Mouse (Mus musculus) kidney, embryonic 16.5 days (tissue): Measurements from ENCODE around the gene Cel. TPM values are rescaled to one million over a fixed set of nuclear protein-coding genes. Genes with fewer than 3 reads are reported as not detected.
A peak's percentile ranks its signal among the peaks of the same experiment; 100 is the strongest.

ENCODE experiments used
- ATAC-seq: fragments of 200-750 bp; cut with Nextera tagmentation; 2 replicates; pipeline ENCODE4 v1.8.0; 2017; ENCODE audit warnings: moderate TSS enrichment; ENCODE audit not compliant: low FRiP score, low TSS enrichment
- H3K27ac ChIP-seq: fragments of 300-500 bp; sonication (generic); 2 replicates; pipeline ENCODE4 v1.5.1; 2014; ENCODE audit warnings: low read length
- H3K27me3 ChIP-seq: fragments of 300-500 bp; sonication (generic); 2 replicates; pipeline ENCODE4 v1.6.1; 2014; ENCODE audit warnings: low read length, control low read depth, mixed read lengths; ENCODE audit not compliant: insufficient read depth
- H3K36me3 ChIP-seq: fragments of 300-500 bp; sonication (generic); 2 replicates; pipeline ENCODE4 v1.6.1; 2014; ENCODE audit warnings: low read length, control low read depth, mixed read lengths; ENCODE audit not compliant: insufficient read depth
- H3K4me1 ChIP-seq: fragments of 300-500 bp; sonication (generic); 2 replicates; pipeline ENCODE4 v1.6.1; 2014; ENCODE audit warnings: low read length, control low read depth, mixed read lengths; ENCODE audit not compliant: insufficient read depth
- H3K4me2 ChIP-seq: fragments of 300-500 bp; sonication (generic); replicated peaks from 2 replicates; pipeline ENCODE4 v1.6.1; 2014; ENCODE audit warnings: low read depth, low read length
- H3K4me3 ChIP-seq: fragments of 300-500 bp; sonication (generic); 2 replicates; pipeline ENCODE4 v1.5.1; 2014; ENCODE audit warnings: mild to moderate bottlenecking, low read length
- H3K9ac ChIP-seq: fragments of 300-500 bp; sonication (generic); replicated peaks from 2 replicates; pipeline ENCODE4 v1.6.1; 2014; ENCODE audit warnings: low read length
- H3K9me3 ChIP-seq: fragments of 300-500 bp; sonication (generic); 2 replicates; pipeline ENCODE4 v1.6.1; 2016; ENCODE audit warnings: low read length, control low read depth
- WGBS: fragments of 180-500 bp; shearing (Covaris S2); extraction: QIAGEN DNeasy Blood & Tissue Kit; methylation state at CpG from one replicate; pipeline ENCODE4 v1.1.7; 2014; 5-methylcytosine and 5-hydroxymethylcytosine counted together
- polyA plus RNA-seq: library from polyadenylated mRNA; unstranded; fragments of >200 nt; fragmentation: Nextera tagmentation; extraction: Ambion mirVana; gene quantifications from 2 replicates; pipeline ENCODE4 v1.2.1, GENCODE M21; 2015

Gene Cel
- polyA plus RNA-seq, 1 experiment from 2014 or later = not detected

DNA sequence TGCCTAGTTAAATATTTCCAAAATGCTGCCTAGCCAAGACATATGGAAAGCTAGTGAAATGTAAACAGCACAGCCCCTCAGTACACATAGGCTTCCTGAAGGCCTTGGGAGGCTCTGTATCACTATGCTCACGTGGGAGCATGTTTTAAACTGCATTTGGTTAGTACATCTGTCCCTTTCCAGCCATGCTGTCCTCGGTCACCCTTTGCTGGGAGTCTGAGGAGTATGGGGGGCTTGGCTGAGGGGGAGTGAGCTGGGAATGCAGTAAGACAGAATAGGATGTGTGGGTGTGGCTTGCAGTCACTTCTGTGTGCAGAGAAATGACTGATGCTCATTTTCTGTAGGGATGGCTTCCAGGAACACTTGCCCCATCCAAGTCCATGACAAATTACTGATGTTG is 22.5 kb upstream of the Cel start:
- Histone ChIP-seq H3K4me3 (no peak overlapping the region), H3K9ac (no peak overlapping the region), H3K36me3 (no peaks in the 10 kb centered on the region; the same call in 1 of the 2 replicates), H3K9me3 (no peaks in the 10 kb centered on the region), H3K27ac (no peak overlapping the region), H3K4me1 (peaks cover 12% of the 10 kb centered on the region), H3K27me3 (peaks cover 4% of the 10 kb centered on the region; the same call in 1 of the 2 replicates), H3K4me2 (no peak overlapping the region)
- ATAC-seq = no peak
- 37% methylated on average over 2 of the region's 2 CpGs for WGBS

DNA sequence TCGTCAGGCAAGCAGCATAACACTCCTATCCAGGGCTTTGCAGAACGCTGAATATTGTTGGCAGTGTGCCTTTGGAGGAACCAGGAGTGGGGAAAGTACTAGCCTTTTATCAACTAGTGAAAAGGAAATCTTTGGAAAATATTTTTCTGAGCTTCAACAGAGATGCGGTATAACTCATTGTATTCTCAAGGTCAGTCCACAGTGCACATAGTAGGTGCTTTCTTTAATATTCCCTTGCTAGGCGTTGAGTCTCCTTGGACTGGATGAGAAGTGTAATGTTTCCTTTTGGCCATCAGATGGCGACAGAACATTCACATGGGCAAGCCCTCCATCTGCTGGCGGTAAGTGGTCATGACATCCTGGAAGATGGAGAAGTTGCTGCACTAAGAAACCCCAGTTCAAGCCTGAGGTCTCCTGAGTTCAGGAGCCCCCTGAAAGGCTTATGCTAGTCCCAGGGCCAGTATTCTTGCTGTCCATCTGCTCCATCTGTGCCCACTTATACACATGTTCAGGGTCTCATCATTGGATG is 21.9 kb upstream of the Cel start:
- no peak overlapping the region for H3K27ac ChIP-seq
- no peaks in the 10 kb centered on the region; the same call in 1 of the 2 replicates for H3K36me3 ChIP-seq
- WGBS = 20% methylated on average over 6 of the region's 6 CpGs
- peaks cover 4% of the 10 kb centered on the region; the same call in 1 of the 2 replicates for H3K27me3 ChIP-seq
- no peak overlapping the region for H3K4me2 ChIP-seq
- H3K4me3 ChIP-seq = no peak overlapping the region
- H3K9me3 ChIP-seq = no peaks in the 10 kb centered on the region
- no peak overlapping the region for H3K9ac ChIP-seq
- ATAC-seq = no peak
- peaks cover 12% of the 10 kb centered on the region for H3K4me1 ChIP-seq

- Histone ChIP-seq H3K9ac (peak within 1 kb of the TSS; percentile 85), H3K27ac (peak within 1 kb of the TSS; percentile 89), H3K4me2 (peak within 1 kb of the TSS; percentile 77), H3K9me3 (no peaks in the 10 kb centered on the region), H3K4me3 (peak within 1 kb of the TSS; percentile 84), H3K27me3 (peaks cover 4% of the 10 kb centered on the region; the same call in 1 of the 2 replicates), H3K36me3 (peaks cover 7% of the 10 kb centered on the region), H3K4me1 (peaks cover 12% of the 10 kb centered on the region)
- no peak for ATAC-seq
- 78% methylated on average over 9 of the region's 9 CpGs for WGBS
Observed at GRCm38 (mm10) chr2:28583651-28584050, 20.4 kb upstream of the Cel start, which contains the start of gene Gtf3c5. Gtf3c5 (minus strand) TSS chr2:28583751.

DNA sequence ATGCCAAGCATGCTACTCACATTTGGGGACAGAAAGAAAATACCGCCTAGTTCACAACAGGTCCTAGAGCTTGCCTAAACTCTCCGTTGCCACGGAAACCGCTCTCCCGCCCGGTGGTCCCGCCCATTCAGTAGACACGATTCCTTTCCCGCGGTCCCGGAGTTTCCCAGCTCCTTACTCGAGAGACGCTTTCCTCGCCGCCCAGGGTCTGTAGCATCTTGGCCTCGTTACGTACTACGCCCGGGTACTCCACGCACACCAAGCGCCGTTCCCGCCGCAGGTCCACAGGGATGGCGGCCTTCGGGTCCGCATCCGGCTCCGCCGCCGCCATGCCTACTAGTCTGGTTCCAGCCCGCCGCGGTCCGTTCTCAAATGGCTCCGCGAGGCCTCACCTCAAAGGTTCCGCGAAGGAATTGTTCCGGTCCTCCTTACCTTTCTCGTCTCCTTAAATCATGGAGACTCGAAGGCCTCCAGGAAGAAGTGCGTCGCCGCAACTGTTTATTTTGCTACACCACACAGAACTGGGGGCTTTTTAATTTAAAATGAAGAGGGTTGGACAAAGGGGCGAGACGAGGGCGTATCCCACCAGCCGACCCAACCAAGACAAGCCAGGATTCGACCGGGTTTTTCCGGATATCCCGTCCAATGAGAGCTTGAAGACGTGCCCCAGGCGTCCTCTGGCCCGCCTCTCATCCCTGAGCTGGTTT is 19.6 kb upstream of the Cel start:
- peak overlapping the region; percentile 77 for H3K4me2 ChIP-seq
- peak overlapping the region; percentile 89 for H3K27ac ChIP-seq
- H3K4me1 ChIP-seq = peaks cover 12% of the 10 kb centered on the region
- WGBS = under 1% methylated on average over 56 of the region's 56 CpGs
- peaks cover 15% of the 10 kb centered on the region for H3K36me3 ChIP-seq
- peaks cover 4% of the 10 kb centered on the region; the same call in 1 of the 2 replicates for H3K27me3 ChIP-seq
- H3K9me3 ChIP-seq = no peaks in the 10 kb centered on the region
- peak overlapping the region; percentile 84 for H3K4me3 ChIP-seq
- peak overlapping the region; percentile 85 for H3K9ac ChIP-seq
- peak; percentile 90 for ATAC-seq

DNA sequence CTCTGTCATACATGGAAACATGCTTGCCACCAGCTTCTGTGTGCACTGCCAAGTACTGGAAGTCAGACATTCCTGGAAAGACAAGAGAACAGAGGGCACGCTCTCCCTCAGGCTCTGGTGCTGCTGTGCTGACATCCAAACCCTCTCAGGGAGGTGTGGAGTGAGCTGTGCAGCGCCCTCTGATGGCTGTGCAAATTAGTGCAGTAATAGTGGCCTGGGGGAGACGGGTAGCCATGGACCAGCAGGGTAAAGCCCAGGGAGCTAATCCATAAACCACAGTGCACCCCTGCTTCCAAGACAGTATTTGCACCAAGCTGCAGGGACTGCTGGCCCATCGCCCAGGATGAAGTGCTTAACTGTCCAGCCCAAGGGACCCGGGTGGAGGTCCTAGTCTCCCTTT is 14.8 kb upstream of the Cel start:
- H3K27ac ChIP-seq = no peak overlapping the region
- 69% methylated on average over 5 of the region's 5 CpGs for WGBS
- no peak overlapping the region for H3K9ac ChIP-seq
- ATAC-seq = no peak
- H3K4me3 ChIP-seq = no peak overlapping the region
- H3K36me3 ChIP-seq = peaks cover 54% of the 10 kb centered on the region
- H3K9me3 ChIP-seq = no peaks in the 10 kb centered on the region
- no peak overlapping the region for H3K4me2 ChIP-seq
- H3K27me3 ChIP-seq = no peaks in the 10 kb centered on the region
- peaks cover 8% of the 10 kb centered on the region for H3K4me1 ChIP-seq

DNA sequence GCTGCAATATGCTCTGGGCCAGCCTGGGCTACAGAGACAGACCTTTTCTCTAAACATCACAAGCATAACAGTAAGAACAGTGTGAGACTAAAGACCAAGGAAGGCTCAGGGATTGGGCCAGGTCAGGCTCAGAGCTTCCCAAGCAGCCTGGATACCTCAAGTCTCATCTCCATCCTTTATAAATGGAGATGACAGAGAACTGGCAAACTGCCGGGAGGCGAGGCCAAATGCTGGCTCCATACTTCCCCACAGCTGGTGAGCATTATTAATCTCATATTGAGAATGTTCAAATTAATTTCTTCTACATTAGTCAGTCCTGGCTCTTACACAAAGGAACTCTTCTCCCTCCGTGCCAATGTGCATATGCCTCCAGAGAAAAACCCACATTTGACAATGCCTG is 13.6 kb upstream of the Cel start:
- no peak for ATAC-seq
- Histone ChIP-seq H3K4me3 (no peak overlapping the region), H3K4me2 (no peak overlapping the region), H3K36me3 (peaks cover 66% of the 10 kb centered on the region), H3K27ac (no peak overlapping the region), H3K27me3 (no peaks in the 10 kb centered on the region), H3K4me1 (peaks cover 2% of the 10 kb centered on the region), H3K9ac (no peak overlapping the region), H3K9me3 (no peaks in the 10 kb centered on the region)
- 94% methylated on average over 3 of the region's 3 CpGs for WGBS

- no peaks in the 10 kb centered on the region for H3K27me3 ChIP-seq
- no peaks in the 10 kb centered on the region for H3K9me3 ChIP-seq
- WGBS = 88% methylated on average over 4 of the region's 4 CpGs
- no peak overlapping the region for H3K4me3 ChIP-seq
- no peak overlapping the region for H3K4me2 ChIP-seq
- H3K36me3 ChIP-seq = peaks cover 80% of the 10 kb centered on the region
- no peaks in the 10 kb centered on the region for H3K4me1 ChIP-seq
- no peak overlapping the region for H3K9ac ChIP-seq
- no peak overlapping the region for H3K27ac ChIP-seq
- no peak for ATAC-seq
Observed at GRCm38 (mm10) chr2:28575341-28575740, 12.1 kb upstream of the Cel start.

DNA sequence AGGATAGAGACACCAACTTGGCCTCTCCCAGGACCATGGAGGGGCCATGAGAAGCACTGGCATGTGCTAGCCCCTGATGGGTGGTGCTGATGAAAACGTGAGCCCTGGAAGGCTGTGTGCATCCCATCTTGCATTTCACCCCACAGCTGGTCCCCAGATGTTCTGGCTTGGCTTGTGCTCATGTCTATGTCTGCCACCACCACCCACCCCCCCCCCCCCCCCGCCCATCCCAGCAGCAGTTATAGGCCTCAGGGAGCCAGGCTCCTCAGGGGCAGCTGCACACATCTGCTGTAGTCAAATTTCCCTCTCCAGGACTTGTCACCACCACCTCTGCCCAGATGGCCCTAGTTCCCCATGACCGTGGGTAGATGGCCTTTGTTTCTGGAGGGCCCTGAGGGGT is 6.7 kb upstream of the Cel start:
- Histone ChIP-seq H3K4me3 (no peak overlapping the region), H3K36me3 (peaks cover 90% of the 10 kb centered on the region), H3K9me3 (no peaks in the 10 kb centered on the region), H3K4me2 (no peak overlapping the region), H3K27ac (no peak overlapping the region), H3K27me3 (no peaks in the 10 kb centered on the region), H3K4me1 (no peaks in the 10 kb centered on the region), H3K9ac (no peak overlapping the region)
- 82% methylated on average over 3 of the region's 3 CpGs for WGBS
- ATAC-seq = no peak

DNA sequence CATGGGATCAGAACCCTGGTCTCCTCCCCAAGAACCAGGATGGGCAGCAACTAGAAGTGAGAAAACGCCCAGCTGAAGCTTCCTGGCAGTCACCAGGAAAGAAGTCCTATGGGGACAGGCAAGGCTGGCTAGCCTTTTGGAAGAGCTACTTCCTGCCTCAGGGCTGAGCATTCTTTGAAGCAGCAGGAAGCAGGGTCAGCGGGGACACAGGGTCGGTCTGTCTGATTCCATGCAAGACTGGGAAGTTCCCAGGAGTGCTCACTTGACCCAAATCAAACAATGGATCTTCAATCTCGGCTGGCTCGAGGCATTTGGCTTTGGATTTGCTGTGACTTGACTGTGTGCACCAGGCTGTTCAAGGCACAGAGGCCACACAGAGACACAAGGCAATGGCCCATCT is 3.3 kb upstream of the Cel start:
- peaks cover 60% of the 10 kb centered on the region for H3K36me3 ChIP-seq
- H3K4me3 ChIP-seq = no peak overlapping the region
- no peaks in the 10 kb centered on the region for H3K4me1 ChIP-seq
- no peaks in the 10 kb centered on the region for H3K9me3 ChIP-seq
- 64% methylated on average over 5 of the region's 5 CpGs for WGBS
- no peak for ATAC-seq
- H3K27me3 ChIP-seq = no peaks in the 10 kb centered on the region
- H3K27ac ChIP-seq = no peak overlapping the region
- no peak overlapping the region for H3K9ac ChIP-seq
- no peak overlapping the region for H3K4me2 ChIP-seq

- Histone ChIP-seq H3K36me3 (peaks cover 41% of the 10 kb centered on the region), H3K4me1 (no peaks in the 10 kb centered on the region), H3K9me3 (no peaks in the 10 kb centered on the region), H3K9ac (no peak overlapping the region), H3K27me3 (no peaks in the 10 kb centered on the region), H3K27ac (no peak overlapping the region), H3K4me2 (no peak overlapping the region), H3K4me3 (no peak overlapping the region)
- 91% methylated on average over 4 of the region's 4 CpGs for WGBS
- ATAC-seq = no peak
Observed at GRCm38 (mm10) chr2:28564380-28564779, 1.2 kb upstream of the Cel start.
